Mouse (Mus musculus): ENCODE measurements around the gene Ppp1cb. TPM values are rescaled to one million over a fixed set of nuclear protein-coding genes. Genes with fewer than 3 reads are reported as not detected.

Gene Ppp1cb
- polyA plus RNA-seq, 1 experiment from 2014 or later = 236 TPM

DNA sequence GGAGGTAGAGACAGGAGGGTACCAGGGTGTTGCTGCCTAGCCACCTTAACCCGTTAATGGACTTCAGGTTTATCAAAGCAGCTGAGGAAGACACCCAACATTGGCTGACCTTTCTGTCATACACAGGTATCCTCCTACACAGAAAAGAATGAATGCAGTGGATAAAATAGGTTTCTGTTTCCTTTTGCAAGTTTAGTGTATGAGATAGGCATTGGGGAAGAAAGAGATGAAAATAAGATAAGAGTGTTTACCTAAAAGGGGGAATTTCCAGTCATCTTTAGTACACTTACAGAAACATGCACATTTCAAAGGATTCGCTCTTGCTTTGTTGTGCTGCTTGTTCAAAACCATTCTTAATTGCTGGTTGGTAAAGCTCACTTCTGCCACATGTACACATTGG lies 29.4 kb downstream of the Ppp1cb start:
- Histone ChIP-seq H3K9me3 (ENCODE audit: control insufficient read depth, low read length) (no peaks in the 10 kb centered on the region), H3K4me1 (ENCODE audit: control insufficient read depth, insufficient read depth, low read length) (no peaks in the 10 kb centered on the region), H3K9ac (ENCODE audit: low read length) (no peak overlapping the region), H3K4me3 (ENCODE audit: low read depth, low read length) (no peak overlapping the region), H3K27ac (ENCODE audit: low read depth, low read length) (no peak overlapping the region), H3K4me2 (ENCODE audit: low read depth) (no peak overlapping the region), H3K36me3 (ENCODE audit: control insufficient read depth, insufficient read depth, low read length) (peaks cover 18% of the 10 kb centered on the region), H3K27me3 (ENCODE audit: control insufficient read depth, insufficient read depth, low read length) (no peaks in the 10 kb centered on the region)
- WGBS = 94% methylated on average over 2 of the region's 2 CpGs
- ATAC-seq (ENCODE audit: insufficient read depth, low FRiP score, low TSS enrichment) (no peak), DNase-seq (ENCODE audit: low spot score) (no peak)

- DNase-seq (ENCODE audit: low spot score) = no peak
- Histone ChIP-seq H3K36me3 (ENCODE audit: control insufficient read depth, insufficient read depth, low read length) (no peaks in the 10 kb centered on the region), H3K9ac (ENCODE audit: low read length) (no peak overlapping the region), H3K27ac (ENCODE audit: low read depth, low read length) (no peak overlapping the region), H3K27me3 (ENCODE audit: control insufficient read depth, insufficient read depth, low read length) (no peaks in the 10 kb centered on the region), H3K4me1 (ENCODE audit: control insufficient read depth, insufficient read depth, low read length) (no peaks in the 10 kb centered on the region), H3K9me3 (ENCODE audit: control insufficient read depth, low read length) (no peaks in the 10 kb centered on the region), H3K4me2 (ENCODE audit: low read depth) (no peak overlapping the region), H3K4me3 (ENCODE audit: low read depth, low read length) (no peak overlapping the region)
- WGBS = 48% methylated on average over 3 of the region's 3 CpGs
- no peak for ATAC-seq (ENCODE audit: insufficient read depth, low FRiP score, low TSS enrichment)
These were observed 35.5 kb downstream of the Ppp1cb start for GRCm38 (mm10) chr5:32494084-32494700.

- Histone ChIP-seq H3K36me3 (ENCODE audit: control insufficient read depth, insufficient read depth, low read length) (no peaks in the 10 kb centered on the region), H3K9ac (ENCODE audit: low read length) (no peak overlapping the region), H3K27me3 (ENCODE audit: control insufficient read depth, insufficient read depth, low read length) (no peaks in the 10 kb centered on the region), H3K9me3 (ENCODE audit: control insufficient read depth, low read length) (no peaks in the 10 kb centered on the region), H3K4me1 (ENCODE audit: control insufficient read depth, insufficient read depth, low read length) (no peaks in the 10 kb centered on the region), H3K4me3 (ENCODE audit: low read depth, low read length) (no peak overlapping the region), H3K27ac (ENCODE audit: low read depth, low read length) (no peak overlapping the region), H3K4me2 (ENCODE audit: low read depth) (no peak overlapping the region)
- DNase-seq (ENCODE audit: low spot score) (no peak), ATAC-seq (ENCODE audit: insufficient read depth, low FRiP score, low TSS enrichment) (no peak)
- WGBS = 88% methylated on average over 3 of the region's 3 CpGs
These were observed 50.1 kb downstream of the Ppp1cb start for GRCm38 (mm10) chr5:32508766-32509165.

GRCm38 (mm10) chr5:32520381-32520780 lies 61.7 kb downstream of the Ppp1cb start:
- ATAC-seq (ENCODE audit: insufficient read depth, low FRiP score, low TSS enrichment) (no peak), DNase-seq (ENCODE audit: low spot score) (no peak)
- Histone ChIP-seq H3K4me3 (ENCODE audit: low read depth, low read length) (no peak overlapping the region), H3K36me3 (ENCODE audit: control insufficient read depth, insufficient read depth, low read length) (no peaks in the 10 kb centered on the region), H3K27ac (ENCODE audit: low read depth, low read length) (no peak overlapping the region), H3K9ac (ENCODE audit: low read length) (no peak overlapping the region), H3K27me3 (ENCODE audit: control insufficient read depth, insufficient read depth, low read length) (no peaks in the 10 kb centered on the region), H3K4me1 (ENCODE audit: control insufficient read depth, insufficient read depth, low read length) (no peaks in the 10 kb centered on the region), H3K9me3 (ENCODE audit: control insufficient read depth, low read length) (no peaks in the 10 kb centered on the region), H3K4me2 (ENCODE audit: low read depth) (no peak overlapping the region)
- WGBS = 47% methylated on average over 1 of the region's 1 CpGs

DNA sequence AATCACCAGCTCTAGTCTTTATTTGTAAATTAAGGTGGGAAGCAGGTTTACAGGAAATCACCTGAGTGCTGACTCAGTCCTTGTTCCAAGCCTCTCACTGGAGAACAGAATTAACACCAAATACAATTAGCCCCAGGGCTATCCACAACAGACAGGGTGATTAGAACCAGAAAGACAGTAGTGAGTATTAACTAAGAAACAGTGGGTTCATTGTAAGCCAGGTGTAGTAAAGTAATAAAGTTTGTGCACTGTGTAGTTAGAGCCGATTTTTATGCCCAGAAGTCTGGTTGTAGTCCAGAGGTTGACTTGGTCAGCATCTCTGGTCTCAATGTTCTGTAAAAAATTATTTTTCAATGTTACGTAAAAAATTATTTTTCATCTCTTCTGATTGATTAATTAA lies 90.8 kb downstream of the Ppp1cb start:
- no peak for DNase-seq (ENCODE audit: low spot score)
- Histone ChIP-seq H3K27me3 (ENCODE audit: control insufficient read depth, insufficient read depth, low read length) (no peaks in the 10 kb centered on the region), H3K27ac (ENCODE audit: low read depth, low read length) (no peak overlapping the region), H3K9ac (ENCODE audit: low read length) (no peak overlapping the region), H3K4me2 (ENCODE audit: low read depth) (no peak overlapping the region), H3K4me3 (ENCODE audit: low read depth, low read length) (no peak overlapping the region), H3K9me3 (ENCODE audit: control insufficient read depth, low read length) (no peaks in the 10 kb centered on the region), H3K4me1 (ENCODE audit: control insufficient read depth, insufficient read depth, low read length) (no peaks in the 10 kb centered on the region), H3K36me3 (ENCODE audit: control insufficient read depth, insufficient read depth, low read length) (no peaks in the 10 kb centered on the region)
- WGBS = 72% methylated on average over 2 of the region's 2 CpGs
- no peak for ATAC-seq (ENCODE audit: insufficient read depth, low FRiP score, low TSS enrichment)

- no peaks in the 10 kb centered on the region for H3K4me1 ChIP-seq (ENCODE audit: control insufficient read depth, insufficient read depth, low read length)
- no peaks in the 10 kb centered on the region for H3K36me3 ChIP-seq (ENCODE audit: control insufficient read depth, insufficient read depth, low read length)
- no peaks in the 10 kb centered on the region for H3K9me3 ChIP-seq (ENCODE audit: control insufficient read depth, low read length)
- H3K4me3 ChIP-seq (ENCODE audit: low read depth, low read length) = no peak overlapping the region
- no peak overlapping the region for H3K4me2 ChIP-seq (ENCODE audit: low read depth)
- no peak overlapping the region for H3K9ac ChIP-seq (ENCODE audit: low read length)
- H3K27ac ChIP-seq (ENCODE audit: low read depth, low read length) = no peak overlapping the region
- ATAC-seq (ENCODE audit: insufficient read depth, low FRiP score, low TSS enrichment) = no peak
- 74% methylated on average over 1 of the region's 1 CpGs for WGBS
- no peaks in the 10 kb centered on the region for H3K27me3 ChIP-seq (ENCODE audit: control insufficient read depth, insufficient read depth, low read length)
- DNase-seq (ENCODE audit: low spot score) = no peak
These were observed 106.1 kb downstream of the Ppp1cb start for GRCm38 (mm10) chr5:32564697-32565096.

Other genes starting within 250 kb of the Ppp1cb start
- gene Plb1, start 226.1 kb upstream of the Ppp1cb start, polyA plus RNA-seq (2014; fragmentation: Nextera tagmentation; extraction: Ambion mirVana) = 0.15 and 0.22 TPM in 2 replicates
- gene Yes1, start 152.3 kb downstream of the Ppp1cb start, polyA plus RNA-seq (2014; fragmentation: Nextera tagmentation; extraction: Ambion mirVana) = 31.6 and 32.8 TPM in 2 replicates

Data from neural tube, embryonic 11.5 days (tissue).